Comparison of ENCODE assay signal across 8 mouse cellular contexts in genomic region chr3:108209946-108210770, GRCm38 (mm10). TPM values are rescaled to one million over a fixed set of nuclear protein-coding genes. Genes with fewer than 3 reads are reported as not detected.
DNase-seq lines count a peak whose midpoint lies in the region; ATAC-seq and TF ChIP-seq lines count a peak whose summit lies in the region.

No protein-coding gene starts in this region.

- peak overlapping the region; percentile 80 for H3K9ac ChIP-seq in lung, postnatal 0 days (replicated peaks; ENCODE audit: low read depth)

- under 1% methylated on average over 72 of the region's 72 CpGs for WGBS in hindbrain, embryonic 10.5 days
- 0% methylated on average over 48 of the region's 72 CpGs for WGBS in lung, postnatal 0 days

- peak; percentile 96 for DNase-seq in MN1 (ENCODE audit: low spot score)
- peak; percentile 96 for DNase-seq in cerebellum, adult 9-10 months
- DNase-seq in hindbrain, embryonic 10.5 days (ENCODE audit: low spot score) = peak; percentile 95
- peak; percentile 96 for DNase-seq in layer of hippocampus, adult 9-11 months
- peak; percentile 98 for DNase-seq in lung, postnatal 0 days (ENCODE audit: low spot score)
- DNase-seq in ovary, postnatal 14 days (ENCODE audit: low spot score) = peak; percentile 84
- peak; percentile 93 for DNase-seq in thymus, postnatal 14 days

- H3K4me1 ChIP-seq in hindbrain, embryonic 10.5 days (replicated peaks) = peaks cover 31% of the 10 kb centered on the region
- H3K4me1 ChIP-seq in lung, postnatal 0 days (ENCODE audit: insufficient read depth, low read depth, low read length) = peaks cover 8% of the 10 kb centered on the region; the same call in 1 of the 2 replicates

- peak overlapping the region; percentile 91 for H3K4me2 ChIP-seq in lung, postnatal 0 days (replicated peaks; ENCODE audit: low read depth, low read length)

- peaks cover 34% of the 10 kb centered on the region for H3K36me3 ChIP-seq in hindbrain, embryonic 10.5 days
- 0 out of 2 replicates have a peak, but pooled peaks cover 4% of the 10 kb centered on the region for H3K36me3 ChIP-seq in lung, postnatal 0 days (ENCODE audit: insufficient read depth, low read length)

- H3K27ac ChIP-seq in hindbrain, embryonic 10.5 days = peak overlapping the region; percentile 99
- H3K27ac ChIP-seq in lung, postnatal 0 days (ENCODE audit: low read length) = peak overlapping the region; percentile 79

- no peaks in the 10 kb centered on the region for H3K9me3 ChIP-seq in hindbrain, embryonic 10.5 days
- no peaks in the 10 kb centered on the region for H3K9me3 ChIP-seq in lung, postnatal 0 days (ENCODE audit: low read length)

- peak; percentile 80 for ATAC-seq in frontal cortex, adult (ENCODE audit: low TSS enrichment)
- ATAC-seq in lung, postnatal 0 days = peak; percentile 97

- H3K27me3 ChIP-seq in hindbrain, embryonic 10.5 days (ENCODE audit: insufficient read depth, poor library complexity, severe bottlenecking) = no peaks in the 10 kb centered on the region
- no peaks in the 10 kb centered on the region for H3K27me3 ChIP-seq in lung, postnatal 0 days (replicated peaks; ENCODE audit: insufficient read depth, low read length)

- H3K4me3 ChIP-seq in hindbrain, embryonic 10.5 days = peak overlapping the region; percentile 76
- peak overlapping the region; percentile 73 for H3K4me3 ChIP-seq in lung, postnatal 0 days (ENCODE audit: low read depth, low read length)

- no peak for TF ChIP-seq EP300 in lung, postnatal 0 days (IDR thresholded peaks at IDR 0.05)

- TF ChIP-seq CTCF in lung, postnatal 0 days (IDR thresholded peaks at IDR 0.05) = no peak

RNA-seq across cellular contexts. Expression of gene Atxn7l2, which starts 0.6 kb away (rescaled TPM):
- 24.2 and 26.8 TPM in 2 replicates for polyA plus RNA-seq in hindbrain, embryonic 10.5 days (2016; fragmentation: Nextera tagmentation; extraction: Ambion mirVana)
- 6.1 and 6.7 TPM in 2 replicates for polyA plus RNA-seq in lung, postnatal 0 days (2015; fragmentation: Nextera tagmentation; extraction: Ambion mirVana)

RNA-seq across cellular contexts. Expression of gene Cyb561d1, which starts 9.1 kb away (rescaled TPM):
- 5.2 TPM in 2 replicates for polyA plus RNA-seq in hindbrain, embryonic 10.5 days (2016; fragmentation: Nextera tagmentation; extraction: Ambion mirVana)
- 4.8 and 4.9 TPM in 2 replicates for polyA plus RNA-seq in lung, postnatal 0 days (2015; fragmentation: Nextera tagmentation; extraction: Ambion mirVana)

RNA-seq across cellular contexts. Expression of gene Sypl2, which starts 16.3 kb away (rescaled TPM):
- 1.0 TPM in 2 replicates for polyA plus RNA-seq in hindbrain, embryonic 10.5 days (2016; fragmentation: Nextera tagmentation; extraction: Ambion mirVana)
- not detected in 2 replicates for polyA plus RNA-seq in lung, postnatal 0 days (2015; fragmentation: Nextera tagmentation; extraction: Ambion mirVana)

RNA-seq across cellular contexts. Expression of gene Amigo1, which starts 24.0 kb away (rescaled TPM):
- 5.8 and 6.2 TPM in 2 replicates for polyA plus RNA-seq in hindbrain, embryonic 10.5 days (2016; fragmentation: Nextera tagmentation; extraction: Ambion mirVana)
- 4.6 TPM in 2 replicates for polyA plus RNA-seq in lung, postnatal 0 days (2015; fragmentation: Nextera tagmentation; extraction: Ambion mirVana)

RNA-seq across cellular contexts. Expression of gene Psma5, which starts 46.6 kb away (rescaled TPM):
- 296 and 335 TPM in 2 replicates for polyA plus RNA-seq in hindbrain, embryonic 10.5 days (2016; fragmentation: Nextera tagmentation; extraction: Ambion mirVana)
- polyA plus RNA-seq in lung, postnatal 0 days (2015; fragmentation: Nextera tagmentation; extraction: Ambion mirVana) = 156 and 163 TPM in 2 replicates

Comparison
In these comparisons a context has a peak if more than half of its experiments do, and no peak if none do; other contexts are left out.
1. Peak in every context shown above with its lines: DNase-seq, ATAC-seq, H3K4me3 ChIP-seq and H3K27ac ChIP-seq.